30 mouse cellular contexts compared by ENCODE assay signal in genomic region chr14:79231677-79232076, GRCm38 (mm10). TPM values are rescaled to one million over a fixed set of nuclear protein-coding genes. Genes with fewer than 3 reads are reported as not detected.
DNase-seq lines count a peak whose midpoint lies in the region; TF ChIP-seq lines count a peak whose summit lies in the region.
"Had no signal": no experiment of that assay in that cellular context is flagged by ENCODE, and none has a peak within 500 bp of the region (broad histone marks: within the 10 kb centered on the region; RNA-seq: fewer than 3 reads in every experiment).

No protein-coding gene starts in this region.

- no peak for TF ChIP-seq CTCF in gastrocnemius, adult 2 months (IDR thresholded peaks at IDR 0.05)

- intact Hi-C loops in gastrocnemius, adult 2 months (cut with DNase I) = no loop called here

- no peak overlapping the region for H3K4me3 ChIP-seq in gastrocnemius, adult 2 months
- H3K4me3 ChIP-seq: embryonic facial prominence, embryonic 13.5 days; forebrain, embryonic 12.5 days; heart, adult 2 months; heart, embryonic 13.5 days; liver, embryonic 12.5 days; stomach, embryonic 15.5 days had no signal

- no peak overlapping the region for H3K27ac ChIP-seq in gastrocnemius, adult 2 months
- H3K27ac ChIP-seq: embryonic facial prominence, embryonic 13.5 days; forebrain, embryonic 12.5 days; heart, adult 2 months; heart, embryonic 13.5 days; hindbrain, embryonic 14.5 days; liver, embryonic 12.5 days; stomach, embryonic 15.5 days had no signal

- DNase-seq in ovary, adult 18-20 months (ENCODE audit: low spot score) = peak; percentile 1
- no peak for DNase-seq in ovary, postnatal 14 days (ENCODE audit: low spot score)
- DNase-seq in cerebellum, adult 11-12 months = peak; percentile 73
- peak; percentile 55 for DNase-seq in cerebellum, adult 8-10 months
- peak; percentile 75 to 80 for DNase-seq in cerebellum, postnatal 25 days
- no peak for DNase-seq in Muller cell, postnatal 12 days (ENCODE audit: inconsistent ontology term)
- no peak for DNase-seq in gastrocnemius, adult 2 months
- DNase-seq: adrenal gland, adult 8-10 months; B cell, adult 2 months; forebrain, postnatal 0 days; gastrocnemius, postnatal 36 days; heart, postnatal 10 days; kidney, adult 18-20 months; layer of hippocampus, postnatal 36 days; left cerebral cortex, postnatal 4 days; liver, postnatal 0 days; lung, postnatal 36 days; thymus, postnatal 14 days had no signal

RNA-seq across cellular contexts. Expression of gene Zfp957, which starts 15.5 kb away (rescaled TPM):
- total RNA-seq in gastrocnemius, adult 2 months (2021) = not detected
- total RNA-seq: adrenal gland, postnatal 4 days; common myeloid progenitor, adult 5-6 weeks; forebrain, postnatal 0 days; gastrocnemius, postnatal 36 days; heart, adult 2 months; heart, postnatal 10 days; hematopoietic stem cell, adult 5-6 weeks; layer of hippocampus, postnatal 36 days; left cerebral cortex, postnatal 4 days; megakaryocyte, adult 5-6 weeks; neutrophil, adult 5-6 weeks had no signal

Comparison
In these comparisons a context has a peak if more than half of its experiments do, and no peak if none do; other contexts are left out.
1. DNase-seq: peak in ovary, adult 18-20 months (single experiment), cerebellum, adult 11-12 months (single experiment), cerebellum, adult 8-10 months (single experiment) and cerebellum, postnatal 25 days (2 of 2); none in ovary, postnatal 14 days (single experiment), Muller cell, postnatal 12 days (single experiment) and gastrocnemius, adult 2 months (single experiment).